Mouse (Mus musculus): Measurements from ENCODE around the gene Fancd2os. TPM values are rescaled to one million over a fixed set of nuclear protein-coding genes. Genes with fewer than 3 reads are reported as not detected.
A peak's percentile ranks its signal among the peaks of the same experiment; 100 is the strongest.

The Fancd2os gene
- polyA plus RNA-seq, 1 experiment = not detected

DNA sequence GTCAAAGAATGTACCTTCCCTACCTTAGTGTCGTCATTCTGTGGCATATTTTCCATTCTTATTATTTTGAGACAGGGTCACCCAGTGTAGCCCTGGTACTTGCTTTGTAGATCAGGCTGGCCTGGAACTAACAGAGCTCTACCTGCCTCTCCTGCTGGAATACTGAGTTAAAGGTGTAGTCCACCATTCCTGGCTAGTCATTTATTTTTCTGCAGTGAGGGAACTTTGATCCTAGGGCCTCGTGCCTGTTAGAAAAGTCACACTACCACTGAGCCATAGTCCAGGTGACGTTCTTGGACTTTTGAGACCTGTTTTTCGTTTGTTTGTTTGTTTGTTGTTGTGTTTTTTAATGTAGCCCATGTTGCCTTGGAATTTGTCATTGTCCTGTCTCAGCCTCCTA, 38.7 kb upstream of the Fancd2os start:
- DNase-seq = no peak
- no peak for TF ChIP-seq CTCF (IDR thresholded peaks at IDR 0.05; ENCODE audit: borderline replicate concordance, insufficient read depth, low read depth, low read length)
- TF ChIP-seq POLR2A (IDR thresholded peaks at IDR 0.05; ENCODE audit: borderline replicate concordance, insufficient read depth, low read length) = no peak
- no peak overlapping the region for H3K27ac ChIP-seq (ENCODE audit: insufficient read depth, low read length)
- no peaks in the 10 kb centered on the region for H3K4me1 ChIP-seq (ENCODE audit: control insufficient read depth, insufficient read depth, low read length)
- no peaks in the 10 kb centered on the region for H3K27me3 ChIP-seq (ENCODE audit: control insufficient read depth, insufficient read depth, low read length)
- H3K4me3 ChIP-seq (replicated peaks; ENCODE audit: insufficient read depth, low read depth, low read length) = no peak overlapping the region
- 88% methylated on average over 4 of the region's 4 CpGs for WGBS

DNA sequence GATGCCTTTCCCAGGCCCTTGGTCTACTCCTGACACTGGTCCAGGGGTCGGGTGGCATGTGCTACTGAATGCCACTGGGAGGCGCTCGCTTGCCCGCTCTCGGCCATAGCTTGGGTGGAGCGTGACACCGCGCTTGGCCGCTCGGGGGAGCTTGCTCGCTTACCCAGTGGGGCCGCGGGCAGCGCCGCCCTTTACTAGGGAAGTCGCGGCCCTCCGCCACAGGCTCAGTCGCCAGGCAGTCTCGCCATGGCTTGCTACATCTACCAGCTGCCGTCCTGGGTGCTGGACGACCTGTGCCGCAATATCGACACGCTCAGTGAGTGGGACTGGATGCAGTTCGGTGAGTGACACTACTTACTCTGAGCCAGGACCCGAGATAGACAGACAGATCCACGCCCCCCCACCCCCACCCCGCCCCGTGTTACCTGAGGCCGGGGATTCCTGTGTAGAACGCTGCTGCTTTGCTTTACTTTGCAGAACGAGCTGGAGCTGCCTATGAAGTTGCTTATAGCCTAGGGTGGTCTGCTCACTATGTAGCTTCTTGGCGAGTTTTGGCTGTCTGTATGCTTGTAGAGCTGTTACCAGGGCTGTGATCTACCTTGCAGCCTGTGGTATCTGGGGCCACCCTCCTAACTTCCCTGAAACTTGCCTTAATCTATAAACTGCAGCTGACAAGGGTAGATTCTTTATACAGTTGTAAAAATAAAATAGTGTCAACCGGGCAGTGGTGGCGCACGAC, 38.0 kb upstream of the Fancd2os start, which contains the start of gene Irak2:
TSS of gene Irak2 (plus strand) at position 166 of the 739 bp plus-strand sequence.
- DNase-seq = peak; percentile 92 to 95
- H3K27me3 ChIP-seq (ENCODE audit: control insufficient read depth, insufficient read depth, low read length) = no peaks in the 10 kb centered on the region
- peak; percentile 92 for TF ChIP-seq CTCF (IDR thresholded peaks at IDR 0.05; ENCODE audit: borderline replicate concordance, insufficient read depth, low read depth, low read length)
- TF ChIP-seq POLR2A (IDR thresholded peaks at IDR 0.05; ENCODE audit: borderline replicate concordance, insufficient read depth, low read length) = peak; percentile 56; the same call in 1 of the 2 replicates
- peak within 1 kb of the TSS; percentile 75 for H3K4me3 ChIP-seq (replicated peaks; ENCODE audit: insufficient read depth, low read depth, low read length)
- no peaks in the 10 kb centered on the region for H3K4me1 ChIP-seq (ENCODE audit: control insufficient read depth, insufficient read depth, low read length)
- H3K27ac ChIP-seq (ENCODE audit: insufficient read depth, low read length) = 0 out of 2 replicates have a peak within 1 kb of the TSS, but pooled peaks have one; percentile 8
- 8% methylated on average over 37 of the region's 37 CpGs for WGBS

DNA sequence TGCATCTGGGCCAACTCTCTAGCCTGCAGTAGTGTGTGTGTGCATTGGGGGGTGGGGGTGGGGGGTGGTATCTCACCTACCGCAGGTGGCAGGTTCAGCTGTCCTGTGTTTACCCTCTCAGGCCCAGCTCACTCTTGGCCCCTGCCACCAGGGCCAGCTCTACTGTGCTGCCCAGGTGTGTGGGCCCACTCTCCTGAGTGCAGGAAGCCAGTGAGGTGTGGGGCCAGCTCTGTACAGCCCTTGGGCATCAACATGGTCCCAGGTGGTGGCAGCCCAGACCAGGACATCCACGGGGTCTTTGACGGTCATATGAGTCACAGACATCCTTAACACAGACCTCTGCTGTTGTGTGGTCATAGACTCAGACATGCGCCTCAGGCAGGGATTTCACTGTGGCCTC, 32.3 kb upstream of the Fancd2os start:
- no peak overlapping the region for H3K27ac ChIP-seq (ENCODE audit: insufficient read depth, low read length)
- DNase-seq = no peak
- no peak overlapping the region for H3K4me3 ChIP-seq (replicated peaks; ENCODE audit: insufficient read depth, low read depth, low read length)
- no peak for TF ChIP-seq CTCF (IDR thresholded peaks at IDR 0.05; ENCODE audit: borderline replicate concordance, insufficient read depth, low read depth, low read length)
- no peak for TF ChIP-seq POLR2A (IDR thresholded peaks at IDR 0.05; ENCODE audit: borderline replicate concordance, insufficient read depth, low read length)
- no peaks in the 10 kb centered on the region for H3K27me3 ChIP-seq (ENCODE audit: control insufficient read depth, insufficient read depth, low read length)
- no peaks in the 10 kb centered on the region for H3K4me1 ChIP-seq (ENCODE audit: control insufficient read depth, insufficient read depth, low read length)
- WGBS = 95% methylated on average over 4 of the region's 4 CpGs

DNA sequence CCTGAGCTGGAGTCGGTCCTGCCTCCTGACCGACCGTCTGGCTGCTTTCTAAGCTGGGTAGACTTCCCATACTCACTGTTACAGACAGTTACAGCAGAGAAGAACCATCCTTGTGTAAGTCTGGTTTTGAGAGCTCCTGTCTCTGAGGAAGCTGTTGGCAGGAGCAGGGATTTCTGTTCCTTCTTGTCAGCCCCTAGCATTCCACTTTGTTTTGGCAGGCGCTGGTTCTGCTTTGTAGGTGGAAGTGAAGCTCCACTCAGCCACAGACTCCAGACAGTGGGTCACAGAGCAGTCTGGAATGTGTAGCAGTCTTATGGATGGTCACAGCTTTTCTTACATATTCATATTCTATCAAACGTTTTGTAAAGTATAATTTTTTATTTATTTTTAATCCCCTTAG, 29.8 kb upstream of the Fancd2os start:
- DNase-seq = no peak
- Histone ChIP-seq H3K27ac (ENCODE audit: insufficient read depth, low read length) (no peak overlapping the region), H3K4me3 (replicated peaks; ENCODE audit: insufficient read depth, low read depth, low read length) (no peak overlapping the region), H3K27me3 (ENCODE audit: control insufficient read depth, insufficient read depth, low read length) (no peaks in the 10 kb centered on the region), H3K4me1 (ENCODE audit: control insufficient read depth, insufficient read depth, low read length) (no peaks in the 10 kb centered on the region)
- 76% methylated on average over 5 of the region's 5 CpGs for WGBS
- no peak for TF ChIP-seq CTCF (IDR thresholded peaks at IDR 0.05; ENCODE audit: borderline replicate concordance, insufficient read depth, low read depth, low read length)
- no peak for TF ChIP-seq POLR2A (IDR thresholded peaks at IDR 0.05; ENCODE audit: borderline replicate concordance, insufficient read depth, low read length)

DNA sequence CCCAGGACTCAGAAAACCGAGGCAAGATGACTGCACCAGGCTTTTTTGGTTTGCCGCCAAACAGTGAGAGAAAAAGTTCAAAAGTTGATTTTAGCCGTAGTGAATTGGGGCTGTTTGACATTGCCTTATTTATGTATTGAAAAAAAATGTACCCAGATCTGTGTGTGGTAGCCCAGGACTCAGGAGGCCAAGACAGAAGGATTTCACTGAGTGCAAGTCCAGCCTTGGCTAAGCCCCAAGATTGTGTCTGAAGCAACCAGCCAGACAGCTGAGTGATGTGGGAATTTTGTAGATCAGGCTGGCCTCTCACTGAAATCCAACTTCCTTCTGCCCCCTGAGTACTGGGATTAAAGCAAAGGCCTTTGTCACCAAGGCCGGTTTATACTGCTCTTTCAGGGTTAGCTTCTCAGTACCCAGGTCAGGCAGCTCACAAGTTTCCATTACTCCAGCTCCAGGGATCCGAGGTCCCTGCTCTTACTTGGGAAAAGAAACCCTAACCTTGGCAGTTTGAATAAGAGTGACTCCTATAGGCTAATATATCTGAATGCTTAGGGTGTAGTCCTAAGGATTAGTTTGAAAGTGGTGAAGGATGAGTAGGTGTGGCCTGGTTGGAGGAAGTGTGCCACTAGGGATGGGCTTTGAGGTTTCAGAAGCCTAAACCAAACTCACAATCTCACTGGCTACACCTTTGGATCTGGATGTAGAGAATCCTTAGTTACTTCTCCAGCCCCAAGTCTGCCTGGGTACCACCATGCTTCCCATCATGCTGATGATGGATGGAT, 24.7 kb upstream of the Fancd2os start:
- no peak overlapping the region for H3K4me3 ChIP-seq (replicated peaks; ENCODE audit: insufficient read depth, low read depth, low read length)
- no peaks in the 10 kb centered on the region for H3K4me1 ChIP-seq (ENCODE audit: control insufficient read depth, insufficient read depth, low read length)
- H3K27ac ChIP-seq (ENCODE audit: insufficient read depth, low read length) = no peak overlapping the region
- no peaks in the 10 kb centered on the region for H3K27me3 ChIP-seq (ENCODE audit: control insufficient read depth, insufficient read depth, low read length)
- 52% methylated on average over 5 of the region's 5 CpGs for WGBS
- peak; percentile 25 to 27 for DNase-seq
- no peak for TF ChIP-seq POLR2A (IDR thresholded peaks at IDR 0.05; ENCODE audit: borderline replicate concordance, insufficient read depth, low read length)
- no peak for TF ChIP-seq CTCF (IDR thresholded peaks at IDR 0.05; ENCODE audit: borderline replicate concordance, insufficient read depth, low read depth, low read length)

DNA sequence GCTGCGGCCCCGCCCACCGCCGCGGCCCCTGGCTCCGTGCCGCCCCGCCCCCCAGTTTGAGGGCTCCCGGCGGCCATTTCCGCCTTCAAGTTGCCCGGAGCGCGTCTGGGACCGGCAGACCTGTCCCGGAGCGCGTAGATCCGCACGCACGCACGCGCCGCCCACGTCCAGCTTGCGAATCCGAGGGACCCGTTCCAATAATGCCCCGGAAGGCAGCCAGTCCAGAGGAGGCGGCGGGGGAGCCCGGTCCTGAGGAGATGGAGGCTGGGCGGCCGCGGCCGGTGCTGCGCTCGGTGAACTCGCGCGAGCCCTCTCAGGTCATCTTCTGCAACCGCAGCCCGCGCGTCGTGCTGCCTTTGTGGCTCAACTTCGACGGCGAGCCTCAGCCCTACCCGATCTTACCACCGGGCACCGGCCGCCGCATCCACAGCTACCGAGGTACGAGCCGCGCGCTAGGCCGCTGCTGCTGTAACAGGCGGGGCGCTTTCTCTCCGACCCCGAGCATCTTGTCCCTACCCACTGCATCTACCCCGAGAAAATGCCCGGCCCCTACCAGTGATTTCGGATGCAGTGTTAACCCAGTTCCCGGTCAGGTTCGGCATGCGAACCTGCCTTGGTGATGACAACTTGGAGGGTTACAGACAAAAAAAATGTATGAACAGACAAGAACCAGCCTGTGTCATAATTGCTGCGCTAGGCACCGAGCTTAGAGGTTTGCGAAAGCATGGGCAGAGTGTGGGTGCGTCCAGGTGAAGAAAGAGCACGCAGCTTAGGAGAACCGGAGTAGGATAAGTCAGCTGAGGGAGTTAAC, 23.6 kb upstream of the Fancd2os start, which contains the start of gene Vhl:
TSS of gene Vhl (plus strand) at position 19 of the 811 bp plus-strand sequence.
- WGBS = 1% methylated on average over 76 of the region's 76 CpGs
- TF ChIP-seq POLR2A (IDR thresholded peaks at IDR 0.05; ENCODE audit: borderline replicate concordance, insufficient read depth, low read length) (0 out of 2 replicates have a peak, but pooled peaks have one; percentile 31), CTCF (IDR thresholded peaks at IDR 0.05; ENCODE audit: borderline replicate concordance, insufficient read depth, low read depth, low read length) (no peak)
- Histone ChIP-seq H3K27ac (ENCODE audit: insufficient read depth, low read length) (peak within 1 kb of the TSS; percentile 39), H3K4me3 (replicated peaks; ENCODE audit: insufficient read depth, low read depth, low read length) (peak within 1 kb of the TSS; percentile 70), H3K4me1 (ENCODE audit: control insufficient read depth, insufficient read depth, low read length) (no peaks in the 10 kb centered on the region), H3K27me3 (ENCODE audit: control insufficient read depth, insufficient read depth, low read length) (no peaks in the 10 kb centered on the region)
- DNase-seq = peak; percentile 85

DNA sequence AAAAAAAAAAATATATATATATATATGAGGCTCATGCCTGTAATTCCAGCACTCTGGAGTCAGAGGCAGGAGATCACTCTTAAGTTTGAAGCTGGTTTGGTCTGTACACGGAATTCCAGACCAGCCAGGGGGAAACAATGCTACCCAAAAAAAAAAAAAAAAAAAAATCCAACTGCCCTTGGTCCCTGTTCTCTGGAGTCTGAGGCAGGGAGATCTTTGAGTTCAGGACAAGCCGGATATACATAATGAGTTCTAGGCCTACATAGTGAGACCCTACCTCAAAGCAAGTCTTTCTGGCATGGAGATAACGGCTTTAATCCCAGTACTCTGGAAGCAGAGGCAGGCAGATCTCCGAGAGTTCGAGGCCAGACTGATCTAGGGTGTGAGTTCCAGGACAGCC, 22.9 kb upstream of the Fancd2os start:
- no peak overlapping the region for H3K27ac ChIP-seq (ENCODE audit: insufficient read depth, low read length)
- TF ChIP-seq POLR2A (IDR thresholded peaks at IDR 0.05; ENCODE audit: borderline replicate concordance, insufficient read depth, low read length) = no peak
- no peak for TF ChIP-seq CTCF (IDR thresholded peaks at IDR 0.05; ENCODE audit: borderline replicate concordance, insufficient read depth, low read depth, low read length)
- no peaks in the 10 kb centered on the region for H3K27me3 ChIP-seq (ENCODE audit: control insufficient read depth, insufficient read depth, low read length)
- H3K4me3 ChIP-seq (replicated peaks; ENCODE audit: insufficient read depth, low read depth, low read length) = peak overlapping the region; percentile 59
- WGBS = 55% methylated on average over 5 of the region's 5 CpGs
- H3K4me1 ChIP-seq (ENCODE audit: control insufficient read depth, insufficient read depth, low read length) = no peaks in the 10 kb centered on the region
- no peak for DNase-seq

Data from cerebellum, adult 2 months (tissue).